Mouse (Mus musculus) G1E (cell line): ENCODE measurements around the gene Spem1.

ENCODE experiments used
- CTCF ChIP-seq: IDR thresholded peaks from 2 replicates; pipeline ENCODE4 v1.5.1; 2012; ENCODE audit warnings: low read depth, low read length, inconsistent platforms, mixed read lengths
- GATA1 ChIP-seq: IDR thresholded peaks from 2 replicates; pipeline ENCODE4 v1.6.1; 2012; ENCODE audit warnings: borderline replicate concordance, low read length, inconsistent platforms, mixed read lengths
- POLR2AphosphoS5 ChIP-seq: IDR thresholded peaks from 2 replicates; pipeline ENCODE4 v1.6.1; 2012; ENCODE audit warnings: low read depth, low read length, inconsistent platforms; ENCODE audit not compliant: insufficient replicate concordance

GRCm38 (mm10) chr11:69853994-69854393 lies 32.0 kb upstream of the Spem1 start:
- TF ChIP-seq CTCF (no peak), POLR2AphosphoS5 (no peak), GATA1 (no peak)
